Mouse (Mus musculus) C2C12 (cell line): ENCODE results near the gene Pnp. TPM values are rescaled to one million over a fixed set of nuclear protein-coding genes. Genes with fewer than 3 reads are reported as not detected.

Source experiments
- H3K27me3 ChIP-seq: one replicate; pipeline ENCODE4 v1.6.1; 2011; ENCODE audit not compliant: control insufficient read depth, insufficient read depth, insufficient read length
- H3K36me3 ChIP-seq: one replicate; pipeline ENCODE4 v1.6.1; 2011; ENCODE audit not compliant: control insufficient read depth, insufficient read depth
- H3K4me3 ChIP-seq: one replicate; pipeline ENCODE4 v1.5.1; 2011; ENCODE audit warnings: mild to moderate bottlenecking, control low read depth; ENCODE audit not compliant: poor library complexity, insufficient read depth, severe bottlenecking
- H3K79me2 ChIP-seq: one replicate; pipeline ENCODE4 v1.6.1; 2011; ENCODE audit not compliant: control insufficient read depth, insufficient read depth
- H3K79me3 ChIP-seq: one replicate; pipeline ENCODE4 v1.6.1; 2011; ENCODE audit warnings: low read depth, control low read depth
- H3ac ChIP-seq: one replicate; pipeline ENCODE3; 2011; ENCODE audit warnings: low read depth; ENCODE audit not compliant: control insufficient read depth, insufficient read length
- CEBPB ChIP-seq: IDR thresholded peaks from one replicate; pipeline ENCODE4 v1.6.1; 2011; ENCODE audit warnings: low read depth, mild to moderate bottlenecking, control low read depth, moderate library complexity
- CTCF ChIP-seq: IDR thresholded peaks from one replicate; pipeline ENCODE4 v1.5.1; 2011; ENCODE audit not compliant: control insufficient read depth, insufficient read depth, insufficient read length
- FOSL1 ChIP-seq: IDR thresholded peaks from one replicate; pipeline ENCODE4 v1.8.0; 2011; ENCODE audit warnings: mild to moderate bottlenecking, low read length; ENCODE audit not compliant: poor library complexity, insufficient read depth, severe bottlenecking
- MAX ChIP-seq: IDR thresholded peaks from one replicate; pipeline ENCODE4 v1.6.1; 2011; ENCODE audit warnings: mild to moderate bottlenecking, control low read depth
- MYOD1 ChIP-seq: IDR thresholded peaks from one replicate; pipeline ENCODE4 v1.6.1; 2011; ENCODE audit warnings: low read depth; ENCODE audit not compliant: control insufficient read depth, insufficient read length
- MYOG ChIP-seq: IDR thresholded peaks from one replicate; pipeline ENCODE4 v1.6.1; 2011; ENCODE audit not compliant: control insufficient read depth, insufficient read length; ENCODE audit errors: extremely low read depth
- USF1 ChIP-seq: IDR thresholded peaks from one replicate; pipeline ENCODE4 v1.6.1; 2011; ENCODE audit warnings: low read depth, mild to moderate bottlenecking, control low read depth, moderate library complexity
- long read RNA-seq, 2 experiments: library from polyadenylated mRNA; unstranded; transcript quantifications; one replicate each; pipeline ENCODE4 v2.0.0; 2019 to 2020
- polyA plus RNA-seq: library from polyadenylated mRNA; unstranded; fragments of >200 nt; fragmentation: generic; extraction: Trizol; gene quantifications from one replicate; pipeline ENCODE4 v1.2.1, GENCODE M21; 2012; ENCODE audit warnings: missing spikeins

Pnp gene
- polyA plus RNA-seq: 67.0 TPM
- long read RNA-seq, experiment 1, transcript Pnp-201 (6 exons, 2,942 nt): major isoform, 29 of 37 reads
- long read RNA-seq, experiment 1, partial matches to known transcripts: 7 of 37 reads
- long read RNA-seq, experiment 1, other reads (novel, unspliced or antisense): 1 of 37 reads
- long read RNA-seq, experiment 2, transcript Pnp-201 (6 exons, 2,942 nt): major isoform, 67 of 68 reads
- long read RNA-seq, experiment 2, partial matches to known transcripts: 0 of 68 reads
- long read RNA-seq, experiment 2, other reads (novel, unspliced or antisense): 1 of 68 reads

DNA sequence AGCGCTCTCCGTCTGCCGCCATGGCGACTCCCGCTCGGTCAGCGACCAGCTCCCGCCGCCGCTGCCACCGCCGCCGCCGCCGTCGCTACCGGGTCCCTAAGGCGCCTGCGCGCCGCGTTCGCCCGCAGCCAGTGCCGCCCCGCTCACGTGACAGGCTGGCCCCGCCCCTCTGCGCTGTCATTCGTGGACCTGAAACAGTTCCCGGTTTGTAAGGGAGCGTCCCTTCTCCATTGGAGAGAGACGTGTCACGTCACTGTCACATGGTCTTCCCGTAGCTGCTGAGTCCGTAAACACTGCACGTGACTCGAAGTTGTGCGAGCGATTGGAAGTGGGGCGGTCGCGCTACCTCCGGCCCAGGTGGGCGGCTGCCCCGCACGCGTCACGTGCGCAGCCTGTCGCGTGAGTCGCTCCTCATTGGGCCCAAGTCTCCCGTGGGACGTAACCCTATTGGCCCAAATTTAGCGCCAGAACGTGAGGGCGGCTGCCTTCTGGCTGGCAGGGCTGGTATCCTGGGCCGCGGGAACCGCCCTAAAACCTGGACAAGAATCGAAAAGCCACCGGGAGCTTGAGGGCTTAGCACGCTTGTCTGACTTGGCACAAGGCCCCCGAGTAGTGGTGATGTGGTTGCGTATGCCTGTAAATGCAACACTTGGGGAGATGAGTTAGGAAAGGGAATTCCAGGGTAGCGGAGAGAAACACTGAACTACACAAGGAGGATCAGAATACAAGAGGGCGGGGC is at the start of gene Pnp, which contains the start of gene Pip4p1:
TSS of gene Pnp (plus strand) at position 329 of the 739 bp plus-strand sequence.
TSS of gene Pip4p1 (minus strand) at position 103 of the 739 bp plus-strand sequence.
- Histone ChIP-seq H3K4me3 (peak within 1 kb of the TSS; percentile 96), H3K36me3 (peaks cover 35% of the 10 kb centered on the region), H3ac (peak within 1 kb of the TSS; percentile 72), H3K79me2 (peaks cover 47% of the 10 kb centered on the region), H3K27me3 (no peaks in the 10 kb centered on the region), H3K79me3 (peaks cover 33% of the 10 kb centered on the region)
- TF ChIP-seq USF1 (peak; percentile 98), MAX (peak; percentile 87), CEBPB (no peak), MYOG (no peak), CTCF (no peak), FOSL1 (no peak), MYOD1 (no peak)

DNA sequence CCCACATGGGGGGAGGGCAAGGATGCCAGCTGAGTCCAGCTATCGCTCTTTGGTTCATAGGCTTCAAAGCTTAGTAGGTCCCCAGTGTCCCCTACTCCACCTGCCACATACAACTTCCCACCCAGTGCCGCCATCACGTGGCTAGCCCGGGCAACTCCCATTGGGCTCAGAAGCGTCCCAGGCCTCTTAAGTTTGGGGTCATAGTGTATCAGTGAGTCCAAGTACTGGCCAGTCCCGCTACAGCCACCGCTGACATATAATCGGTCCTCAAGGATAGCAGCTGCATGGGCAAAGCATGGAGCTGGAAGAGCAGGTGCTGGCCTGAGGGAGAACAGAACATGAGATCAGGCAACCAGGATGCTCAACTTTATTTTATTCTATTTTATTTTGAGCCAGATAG is 39.3 kb upstream of the Pnp start:
- no peaks in the 10 kb centered on the region for H3K79me2 ChIP-seq
- no peaks in the 10 kb centered on the region for H3K27me3 ChIP-seq
- no peaks in the 10 kb centered on the region for H3K36me3 ChIP-seq
- no peaks in the 10 kb centered on the region for H3K79me3 ChIP-seq
- TF ChIP-seq FOSL1 (no peak), CTCF (no peak), USF1 (no peak), MAX (no peak), MYOD1 (no peak), MYOG (no peak), CEBPB (no peak)
- no peak overlapping the region for H3ac ChIP-seq
- no peak overlapping the region for H3K4me3 ChIP-seq

DNA sequence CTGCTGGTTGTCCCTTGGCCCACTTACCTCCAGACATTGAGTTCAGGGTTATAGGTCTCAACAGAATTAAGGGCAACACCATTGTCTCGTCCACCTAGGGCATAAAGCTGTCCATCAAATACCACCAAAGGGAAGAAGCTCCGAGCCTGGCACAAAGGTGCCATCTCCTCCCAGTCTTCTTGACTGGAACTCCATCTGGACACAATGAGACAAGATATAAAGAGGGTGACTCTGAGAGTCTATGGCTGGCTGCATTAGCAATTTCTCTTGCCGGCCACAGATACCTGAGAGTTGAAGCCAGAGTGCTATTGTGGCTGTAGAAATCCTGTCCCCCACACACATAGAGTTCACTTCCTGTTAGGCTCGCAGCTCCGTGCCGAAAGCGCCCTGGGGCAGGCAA is 38.8 kb upstream of the Pnp start:
- no peak overlapping the region for H3ac ChIP-seq
- TF ChIP-seq CEBPB (no peak), FOSL1 (no peak), MAX (no peak), CTCF (no peak), MYOD1 (no peak), MYOG (no peak), USF1 (no peak)
- H3K27me3 ChIP-seq: no peaks in the 10 kb centered on the region
- H3K36me3 ChIP-seq: no peaks in the 10 kb centered on the region
- H3K79me2 ChIP-seq: no peaks in the 10 kb centered on the region
- H3K79me3 ChIP-seq: no peaks in the 10 kb centered on the region
- H3K4me3 ChIP-seq: no peak overlapping the region

DNA sequence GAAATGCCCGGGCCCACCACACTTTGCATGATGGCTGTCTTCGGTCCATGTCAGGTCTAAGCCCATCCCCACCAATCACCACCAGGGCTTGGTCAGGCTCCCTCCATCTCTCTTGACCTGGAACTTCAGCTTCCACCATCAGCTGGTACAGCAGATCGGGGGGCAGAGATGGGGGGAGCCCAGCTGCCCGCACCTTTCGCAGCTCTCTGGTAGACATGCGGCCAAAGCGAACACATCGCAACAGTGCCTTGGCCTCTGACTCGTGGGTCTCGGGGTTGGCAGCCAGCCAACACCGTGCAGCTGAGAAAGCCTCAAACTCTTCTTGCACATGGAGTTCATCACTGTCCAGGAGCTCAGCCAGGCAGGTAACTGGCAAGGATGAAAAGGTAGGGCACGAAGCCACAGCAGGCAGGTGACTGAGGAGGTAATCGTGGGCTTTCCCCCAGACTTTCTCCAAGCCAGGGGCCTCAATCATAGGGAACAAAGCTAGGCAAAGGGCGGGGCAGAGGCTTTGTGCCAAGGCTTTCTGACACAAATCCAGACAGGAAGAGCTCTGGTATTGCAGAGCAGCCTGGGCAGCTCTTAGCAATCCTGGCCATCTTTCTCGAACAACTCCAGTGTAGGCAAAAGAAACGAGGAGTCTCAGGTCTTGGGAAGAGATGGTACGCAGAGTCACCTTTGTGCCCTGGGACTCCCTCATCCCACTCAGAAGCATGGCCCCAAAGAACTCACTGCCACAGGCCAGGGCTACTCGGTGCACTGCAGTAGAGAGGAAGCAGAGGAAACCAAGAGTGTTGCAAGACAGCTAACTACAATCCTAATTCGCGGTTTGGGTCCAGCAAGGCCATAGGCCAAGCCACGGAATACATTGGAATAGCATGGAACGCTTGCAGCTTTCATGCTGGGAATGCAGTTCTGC is 38.1 kb upstream of the Pnp start:
- Histone ChIP-seq H3K36me3 (no peaks in the 10 kb centered on the region), H3K79me3 (no peaks in the 10 kb centered on the region), H3K4me3 (no peak overlapping the region), H3K27me3 (no peaks in the 10 kb centered on the region), H3ac (no peak overlapping the region), H3K79me2 (no peaks in the 10 kb centered on the region)
- TF ChIP-seq CEBPB: no peak
- no peak for TF ChIP-seq MYOG
- TF ChIP-seq MAX: no peak
- TF ChIP-seq MYOD1: no peak
- no peak for TF ChIP-seq FOSL1
- TF ChIP-seq USF1: no peak
- no peak for TF ChIP-seq CTCF

DNA sequence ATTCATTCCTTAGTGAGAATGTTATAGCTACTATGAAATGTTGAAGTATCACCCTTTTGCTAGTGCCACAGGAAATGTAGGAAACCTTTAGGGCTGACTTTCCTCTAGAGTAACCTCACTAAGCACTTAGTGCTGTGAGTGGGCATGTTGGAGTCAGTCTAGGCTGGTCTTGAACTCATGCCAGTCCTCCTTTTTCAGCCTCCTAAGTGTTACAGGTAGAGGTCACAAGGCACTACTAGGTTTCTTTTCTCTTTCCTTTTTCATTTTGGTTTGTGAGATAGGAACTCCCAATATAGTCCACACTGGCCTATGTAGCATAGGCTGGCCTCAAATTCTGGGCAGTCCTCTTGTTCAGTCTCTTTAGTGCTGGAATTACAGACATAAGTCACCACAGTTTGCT is 35.5 kb upstream of the Pnp start:
- H3K79me2 ChIP-seq: no peaks in the 10 kb centered on the region
- no peaks in the 10 kb centered on the region for H3K27me3 ChIP-seq
- H3K36me3 ChIP-seq: no peaks in the 10 kb centered on the region
- no peak for TF ChIP-seq MYOD1
- no peak for TF ChIP-seq FOSL1
- no peak for TF ChIP-seq CEBPB
- TF ChIP-seq CTCF: no peak
- H3ac ChIP-seq: no peak overlapping the region
- no peak overlapping the region for H3K4me3 ChIP-seq
- no peaks in the 10 kb centered on the region for H3K79me3 ChIP-seq
